Mouse (Mus musculus) c-Kit-positive CD71-positive TER-119-positive erythroid progenitor cells, embryonic 14.5 days (primary cell): ENCODE results near the gene Ssh2.
"Not testable (repeated sequence)": the region's sequence is repeated elsewhere in the genome, so short reads cannot be mapped to it uniquely, and the experiment has no call there.

Source experiments
- DNase-seq: peaks from one replicate; pipeline ENCODE4 v3.0.0-alpha.2; 2013; ENCODE audit warnings: low spot score

Ssh2 gene

DNA sequence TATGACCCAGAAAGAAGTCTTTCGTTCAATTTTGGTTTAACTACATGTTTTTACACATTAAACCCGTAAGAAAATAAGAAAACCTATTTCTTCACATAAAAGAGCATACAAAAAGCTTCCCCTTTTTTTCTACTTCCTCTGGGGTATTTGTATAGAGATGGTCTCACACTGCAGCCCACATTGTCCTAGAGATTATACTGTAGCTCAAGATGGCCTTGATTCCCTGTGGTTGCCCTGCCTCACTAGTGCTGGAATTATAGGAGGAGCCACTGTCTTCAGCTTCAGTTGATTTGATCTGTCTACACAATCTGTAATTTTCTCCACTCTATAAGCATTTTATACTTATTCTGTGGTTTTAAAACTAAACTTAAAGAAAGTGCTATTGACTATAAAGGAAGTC lies 15.4 kb downstream of the Ssh2 start:
- DNase-seq: no peak

DNA sequence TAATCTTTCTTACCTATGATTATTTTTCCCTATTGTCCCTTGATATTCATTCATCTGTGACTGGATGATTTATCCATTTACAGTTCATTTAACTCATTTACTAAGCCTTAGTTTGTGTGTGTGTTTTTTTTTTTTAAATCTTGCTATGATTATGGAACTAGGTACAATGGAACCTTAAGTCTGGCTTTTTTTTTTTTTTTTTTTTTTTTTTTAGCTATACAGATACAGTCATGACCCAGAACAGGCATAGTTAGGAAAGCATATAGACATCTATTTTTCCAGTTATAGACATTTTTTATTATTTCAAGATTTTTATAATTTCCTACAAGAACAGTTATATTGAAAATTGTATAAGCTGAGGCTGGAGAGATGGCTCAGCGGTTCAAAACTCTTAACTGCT lies 19.2 kb downstream of the Ssh2 start:
- no peak for DNase-seq

DNA sequence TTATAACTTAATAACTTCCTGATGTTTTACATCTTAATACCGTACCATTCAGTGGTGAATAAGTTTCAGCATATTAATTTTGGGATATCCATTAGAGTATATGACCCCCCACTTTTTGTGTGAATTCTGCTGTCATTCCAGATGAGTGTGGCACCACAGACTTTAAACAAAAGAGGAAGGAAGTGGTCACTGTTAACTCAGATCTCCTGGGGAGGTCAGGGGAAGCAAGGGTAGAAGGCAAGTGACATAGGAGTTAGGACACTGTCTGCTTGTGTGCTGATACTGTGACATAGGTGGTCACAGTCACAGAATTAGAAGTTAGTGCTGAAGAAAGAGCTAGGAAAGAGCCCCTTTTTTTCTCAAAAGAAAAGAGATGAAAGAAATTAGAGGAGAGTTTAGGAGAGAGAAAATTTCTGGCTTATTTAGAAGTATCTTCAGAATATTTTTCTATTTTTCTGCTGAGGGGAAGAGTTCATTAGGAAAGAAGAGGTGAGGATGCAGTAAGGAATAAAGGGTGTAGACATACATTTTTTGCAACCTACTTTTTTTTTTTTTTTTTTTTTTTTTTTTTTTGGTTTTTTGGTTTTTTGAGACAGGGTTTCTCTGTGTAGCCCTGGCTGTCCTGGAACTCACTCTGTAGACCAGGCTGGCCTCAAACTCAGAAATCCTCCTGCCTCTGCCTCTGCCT lies 23.7 kb downstream of the Ssh2 start:
- no peak for DNase-seq

DNA sequence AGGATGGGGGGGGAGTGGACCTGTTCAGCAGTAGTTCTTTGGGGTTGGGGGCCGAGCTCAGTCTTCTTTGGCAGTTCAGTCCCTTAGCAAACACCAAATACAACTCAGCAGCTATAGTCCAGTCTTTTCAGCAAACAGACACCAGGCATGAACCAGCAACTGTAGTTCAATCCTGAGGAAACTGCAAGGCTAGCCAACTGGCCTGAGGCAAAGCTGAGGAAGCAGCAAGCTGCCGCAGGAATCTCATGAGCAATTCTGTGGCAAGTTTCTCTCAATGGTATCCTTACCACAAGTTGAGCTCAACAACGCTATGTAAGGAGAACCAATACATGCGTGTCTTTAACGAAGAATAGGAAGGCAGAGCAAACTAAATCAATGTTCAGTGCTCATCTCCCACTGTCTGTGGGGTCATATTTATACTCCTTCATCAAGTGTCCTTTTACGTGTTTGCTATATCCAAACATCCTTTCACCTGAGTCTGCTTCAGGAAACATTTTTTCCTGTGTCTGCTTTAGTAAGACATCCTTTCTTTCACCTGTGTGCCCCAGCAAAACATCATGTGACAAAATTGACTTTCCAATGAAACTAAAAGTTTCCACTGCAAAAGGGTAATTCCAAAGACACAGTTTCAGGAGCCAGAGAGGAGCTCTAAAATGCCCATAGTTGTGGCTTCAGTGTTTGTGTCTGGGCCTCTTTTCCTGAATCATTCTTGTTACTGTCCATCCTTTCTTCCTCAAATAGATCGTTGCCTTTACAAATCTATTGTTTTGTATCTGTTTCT lies 24.6 kb downstream of the Ssh2 start:
- DNase-seq: no peak

DNA sequence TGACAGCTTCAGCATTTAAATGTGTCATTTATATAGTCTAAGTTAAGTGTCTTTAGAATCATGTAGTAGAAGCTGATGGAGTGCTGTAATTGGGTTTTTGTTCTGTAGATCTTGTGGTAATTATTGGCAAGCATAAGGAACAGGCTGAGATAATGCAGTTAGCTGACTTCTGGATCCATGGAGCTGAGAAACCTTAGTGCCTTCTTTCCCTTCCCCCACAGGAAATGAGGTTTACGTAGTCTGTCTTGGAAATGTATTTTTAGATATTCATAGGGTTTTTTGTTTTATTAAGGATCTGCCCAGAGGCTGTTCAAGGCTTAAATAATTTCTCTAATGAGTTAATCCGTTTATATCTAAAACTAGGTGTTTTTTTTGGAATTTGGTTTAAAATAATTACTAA lies 26.8 kb downstream of the Ssh2 start:
- no peak for DNase-seq

DNA sequence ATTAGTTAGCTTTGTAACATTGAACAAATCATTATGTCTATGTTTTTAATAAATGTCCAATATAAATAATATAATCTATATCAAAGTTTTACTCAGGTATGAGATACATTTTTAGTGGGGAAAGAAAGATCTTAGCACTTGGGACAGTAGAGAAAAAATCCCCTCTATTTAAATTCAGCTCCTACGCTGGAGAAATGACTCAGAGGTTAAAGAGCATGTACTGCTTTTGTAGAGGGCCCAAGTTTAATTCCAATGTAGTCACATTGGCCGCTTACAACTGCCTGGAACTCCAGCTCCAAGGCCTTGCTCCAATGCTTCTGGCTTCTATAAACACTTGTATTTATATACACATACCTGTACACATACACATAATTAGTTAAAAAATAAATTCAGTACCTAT lies 36.7 kb downstream of the Ssh2 start:
- DNase-seq: no peak

DNA sequence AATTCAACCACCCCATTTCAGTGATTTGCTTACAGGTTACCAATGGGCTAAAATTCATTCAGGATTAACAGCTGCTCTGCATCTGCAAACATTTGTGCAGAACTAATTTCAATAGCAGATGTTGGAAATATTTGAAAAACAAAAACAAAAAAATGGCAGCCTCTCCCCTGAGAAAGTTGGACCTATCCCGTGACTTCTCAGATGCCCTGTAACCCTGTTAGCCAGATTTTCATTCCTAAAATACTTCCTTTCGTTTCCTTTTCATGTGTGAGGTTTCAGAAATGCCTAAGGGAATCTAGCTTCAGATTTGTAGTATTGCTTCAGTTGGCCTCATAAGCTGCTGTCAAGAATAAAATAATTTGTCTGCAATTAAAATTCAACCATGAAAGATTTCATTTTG lies 43.4 kb downstream of the Ssh2 start:
- no peak for DNase-seq

DNA sequence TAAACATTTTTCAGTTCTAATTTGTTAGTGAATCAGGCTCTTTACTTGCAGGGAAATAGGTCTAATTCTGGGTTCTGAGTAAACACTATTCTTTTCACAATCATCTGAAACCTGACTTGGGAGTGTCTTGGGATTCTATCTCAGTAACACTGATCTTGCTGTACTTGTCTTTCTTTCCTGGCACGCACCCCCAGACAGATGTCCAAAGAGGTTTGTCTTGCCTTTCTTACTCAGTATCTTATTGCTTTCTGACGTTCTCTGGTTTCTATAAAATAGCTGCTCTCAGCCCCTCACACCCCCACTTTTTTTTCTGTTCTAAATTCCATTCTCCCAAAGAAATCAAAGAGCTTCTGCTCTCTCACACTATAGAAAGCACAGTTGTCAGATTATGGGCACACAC lies 51.3 kb downstream of the Ssh2 start:
- no peak for DNase-seq

DNA sequence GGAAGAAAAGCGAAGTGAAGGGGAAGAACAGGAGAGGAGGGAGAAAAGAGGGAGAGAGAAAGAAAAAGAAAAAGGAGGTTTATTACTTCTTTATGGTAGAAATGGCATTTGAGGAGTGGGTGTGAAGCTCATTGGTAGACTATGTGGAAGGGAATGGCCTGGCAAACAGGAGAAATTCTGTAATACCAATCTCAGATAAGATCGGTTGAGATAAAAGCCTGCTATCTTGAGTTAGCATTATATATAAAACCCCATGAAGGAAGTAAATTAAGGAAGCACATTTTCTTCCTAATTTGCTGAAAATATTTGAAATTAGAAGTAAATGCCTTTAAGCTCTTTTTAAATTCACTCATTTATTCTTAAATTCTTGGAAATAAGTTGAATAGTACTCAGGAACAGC lies 59.9 kb downstream of the Ssh2 start:
- DNase-seq: no peak

DNA sequence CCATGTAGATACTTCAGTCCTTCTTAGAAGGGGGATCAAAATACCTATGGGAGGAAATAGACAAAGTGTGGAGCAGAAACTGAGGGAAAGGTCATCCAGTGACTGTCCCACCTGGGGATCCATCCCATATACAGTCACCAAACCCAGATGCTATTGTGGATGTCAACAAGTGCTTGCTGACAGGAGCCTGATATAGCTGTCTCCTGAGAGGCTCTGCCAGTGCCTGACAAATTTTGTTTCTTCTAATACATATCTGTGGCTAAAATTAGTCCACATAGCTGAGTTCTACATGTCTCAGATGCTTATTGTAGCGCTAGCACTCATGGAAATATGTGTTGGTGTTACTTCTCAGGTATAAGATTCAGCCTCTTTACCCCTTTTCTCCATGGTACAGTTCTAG lies 62.5 kb downstream of the Ssh2 start:
- not testable (repeated sequence) for DNase-seq

DNA sequence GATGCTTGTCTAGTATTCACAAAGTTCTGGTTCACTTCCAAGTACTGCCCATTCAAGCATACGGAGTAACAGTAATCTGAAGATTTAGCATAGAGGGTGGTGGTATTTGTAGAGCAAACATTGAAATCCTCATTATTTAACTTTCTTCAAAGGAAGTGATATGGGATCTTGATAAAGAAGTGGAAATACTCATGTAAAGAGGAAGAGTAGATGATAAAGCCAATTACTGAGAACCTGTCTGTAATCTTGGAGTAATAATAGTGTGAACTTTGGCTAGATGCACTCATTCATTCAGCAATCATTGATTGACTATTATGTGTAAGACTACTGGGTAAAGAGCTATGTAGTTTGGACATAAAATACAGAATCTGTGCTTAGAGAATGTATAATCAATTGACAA lies 64.1 kb downstream of the Ssh2 start:
- no peak for DNase-seq

DNA sequence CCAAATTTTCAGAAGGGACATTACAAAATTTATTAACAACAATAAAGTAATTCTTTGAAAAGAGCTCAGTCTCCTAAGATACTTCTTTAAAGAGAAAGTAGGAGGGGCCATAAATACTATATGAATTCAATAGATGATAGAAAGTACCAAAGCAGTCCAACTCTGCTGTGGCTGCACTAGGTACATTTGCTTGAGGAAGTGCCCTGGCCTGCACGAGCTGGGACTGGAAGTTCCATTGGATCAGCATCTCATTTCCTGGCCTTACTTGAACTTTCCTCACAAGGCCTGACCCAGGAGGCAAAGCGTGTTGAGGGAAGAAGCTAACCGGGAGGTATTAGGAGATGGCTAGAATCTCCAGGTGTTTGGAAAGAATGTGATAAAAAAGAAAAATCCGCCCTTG lies 75.4 kb downstream of the Ssh2 start:
- no peak for DNase-seq

DNA sequence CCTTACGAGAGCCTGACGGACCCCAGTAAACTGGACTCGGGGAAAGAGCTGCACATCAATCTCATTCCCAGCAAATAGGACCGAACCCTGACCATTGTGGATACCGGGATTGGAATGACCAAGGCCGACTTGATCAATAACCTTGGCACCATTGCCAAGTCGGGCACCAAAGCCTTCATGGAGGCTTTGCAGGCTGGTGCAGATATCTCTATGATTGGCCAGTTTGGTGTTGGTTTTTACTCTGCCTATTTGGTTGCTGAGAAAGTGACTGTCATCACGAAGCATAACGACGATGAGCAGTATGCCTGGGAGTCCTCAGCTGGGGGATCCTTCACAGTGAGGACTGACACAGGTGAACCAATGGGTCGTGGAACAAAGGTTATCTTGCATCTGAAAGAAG lies 77.6 kb downstream of the Ssh2 start:
- not testable (repeated sequence) for DNase-seq

DNA sequence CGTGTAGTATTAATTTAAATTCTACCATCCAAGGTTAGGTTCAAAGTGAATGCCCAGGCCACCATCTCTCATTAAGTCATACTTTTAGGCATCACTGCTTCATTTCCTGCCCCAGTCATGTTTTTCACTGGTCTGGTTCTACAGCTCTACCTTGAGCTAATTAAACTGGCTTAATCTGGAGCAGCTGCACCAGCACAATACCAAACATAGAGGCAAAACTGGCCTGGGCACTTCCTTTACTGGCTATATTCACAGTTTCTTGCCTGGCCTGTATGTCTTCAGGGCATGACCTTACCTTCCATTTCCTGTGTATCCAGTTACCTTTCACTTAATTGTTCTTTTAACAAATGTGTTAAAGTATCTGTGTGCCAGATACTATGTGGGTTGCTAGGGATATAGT lies 81.2 kb downstream of the Ssh2 start:
- no peak for DNase-seq

DNA sequence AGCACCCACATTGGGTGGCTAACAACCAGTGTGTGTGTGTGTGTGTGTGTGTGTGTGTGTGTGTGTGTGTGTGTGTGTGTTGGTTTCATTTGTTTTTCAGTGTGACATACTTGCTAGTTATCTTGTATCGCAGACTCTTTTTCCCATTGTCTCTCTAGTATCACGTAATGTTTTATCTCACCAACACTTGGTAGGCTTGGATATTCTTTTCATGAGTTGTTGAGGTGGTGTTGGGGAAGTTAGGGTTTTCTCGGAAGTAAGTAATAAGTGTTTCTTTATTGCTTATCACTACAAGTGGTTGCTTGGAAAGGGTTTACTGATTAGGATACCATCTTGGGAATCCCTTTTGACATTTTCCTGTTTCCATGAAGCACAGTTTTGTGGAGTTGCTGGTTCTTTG lies 91.1 kb downstream of the Ssh2 start:
- no peak for DNase-seq

DNA sequence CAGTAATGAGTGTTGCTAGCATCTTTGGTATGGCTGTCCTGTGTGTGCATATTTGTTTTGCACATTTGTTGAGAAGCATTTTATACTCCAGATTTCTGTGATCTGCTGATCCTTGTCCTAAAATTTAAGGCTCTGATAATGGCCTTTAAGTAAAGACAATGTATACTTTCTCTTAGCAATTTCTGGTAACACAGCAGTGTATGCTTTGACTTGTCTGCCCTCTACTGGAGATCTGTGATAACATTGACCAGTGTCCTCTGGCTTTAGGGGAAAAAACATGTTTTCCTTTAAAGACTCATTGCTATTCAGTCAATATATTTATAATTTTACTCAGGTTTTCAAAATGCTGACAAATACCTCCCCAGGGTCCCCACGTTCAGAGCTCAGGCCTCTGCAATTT lies 92.4 kb downstream of the Ssh2 start:
- peak; percentile 45 for DNase-seq

DNA sequence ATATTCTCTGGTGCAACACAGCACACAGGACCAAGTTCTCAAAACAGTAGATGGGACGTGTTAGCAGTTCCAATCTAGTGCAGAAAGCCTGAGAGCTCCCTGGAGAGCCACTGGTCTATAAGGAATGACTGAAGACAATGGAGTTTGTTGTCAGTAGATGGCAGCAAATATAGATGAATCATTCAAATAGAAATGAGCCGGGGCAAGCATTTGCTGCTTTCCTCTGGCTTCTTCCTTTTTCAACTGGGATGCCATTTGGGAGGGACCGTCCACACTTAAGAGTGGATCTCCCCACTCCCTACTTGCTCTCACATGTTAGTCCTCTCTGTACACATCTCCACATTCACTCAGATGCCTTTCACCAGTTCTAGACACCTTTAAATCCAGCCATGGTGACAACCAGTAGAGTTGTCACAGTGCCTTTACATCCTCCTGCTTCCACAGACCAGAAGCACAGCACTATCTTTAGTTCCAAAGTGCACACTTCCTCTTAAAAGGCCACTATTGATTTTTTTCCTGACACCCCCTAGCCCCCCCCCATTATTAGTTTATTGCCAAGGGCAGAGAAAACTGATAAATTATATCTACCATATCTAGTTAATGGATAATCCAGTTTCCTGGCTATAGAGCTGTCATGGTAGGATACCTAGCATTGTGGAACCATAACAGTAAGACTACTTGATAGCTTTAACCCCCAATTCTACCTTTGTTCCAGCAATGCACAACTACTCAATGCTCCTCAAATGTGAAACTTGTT lies 101.8 kb downstream of the Ssh2 start:
- no peak for DNase-seq

DNA sequence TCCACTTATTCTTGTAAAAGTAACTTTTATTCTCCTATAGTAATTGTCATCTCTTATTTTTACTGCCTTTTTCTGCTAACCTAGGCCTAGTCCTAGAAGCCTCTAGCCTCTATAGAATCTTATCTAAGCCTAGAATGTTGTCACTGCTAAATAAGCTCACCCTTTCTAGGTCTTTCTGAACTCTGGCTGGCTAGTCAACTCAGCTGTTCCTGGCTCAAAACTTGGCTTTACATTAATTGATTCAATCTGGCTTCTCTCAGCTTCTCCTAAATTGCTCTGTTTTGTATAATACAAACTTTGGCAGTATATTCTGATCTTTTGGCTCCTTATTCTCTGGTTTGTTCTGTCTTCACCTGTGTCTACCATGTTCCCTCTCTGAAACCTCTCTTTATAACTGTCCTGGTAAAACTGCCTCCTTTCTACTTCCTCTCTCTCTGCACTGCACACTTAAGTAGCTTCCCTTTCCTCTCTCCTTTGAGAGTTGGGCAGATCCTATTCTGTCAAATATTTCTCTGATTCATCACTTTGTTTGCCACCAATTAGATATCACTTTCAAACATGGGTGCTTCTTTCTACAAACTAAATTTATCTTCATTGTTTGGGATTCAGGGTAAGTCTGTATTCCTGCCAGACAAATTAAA lies 102.5 kb downstream of the Ssh2 start:
- no peak for DNase-seq

DNA sequence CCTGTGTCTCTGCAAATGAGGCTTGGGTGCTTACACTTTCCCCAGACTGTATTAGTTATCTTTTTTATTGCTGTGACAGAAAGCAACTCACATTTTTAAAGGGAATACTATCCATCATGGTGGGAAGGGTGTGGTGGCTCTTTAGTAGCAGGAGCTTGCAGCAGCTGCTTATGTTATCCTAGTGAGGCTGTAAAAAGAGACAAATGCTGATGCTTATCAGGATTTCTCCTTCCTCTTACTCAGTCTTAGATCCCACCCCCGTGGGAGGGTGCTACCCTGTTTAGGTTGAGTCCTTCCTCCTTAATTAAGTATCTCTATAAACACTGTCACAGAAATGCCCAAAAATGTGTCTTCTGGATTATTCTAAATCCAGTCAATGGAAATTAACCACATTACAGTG lies 105.1 kb downstream of the Ssh2 start:
- DNase-seq: no peak

DNA sequence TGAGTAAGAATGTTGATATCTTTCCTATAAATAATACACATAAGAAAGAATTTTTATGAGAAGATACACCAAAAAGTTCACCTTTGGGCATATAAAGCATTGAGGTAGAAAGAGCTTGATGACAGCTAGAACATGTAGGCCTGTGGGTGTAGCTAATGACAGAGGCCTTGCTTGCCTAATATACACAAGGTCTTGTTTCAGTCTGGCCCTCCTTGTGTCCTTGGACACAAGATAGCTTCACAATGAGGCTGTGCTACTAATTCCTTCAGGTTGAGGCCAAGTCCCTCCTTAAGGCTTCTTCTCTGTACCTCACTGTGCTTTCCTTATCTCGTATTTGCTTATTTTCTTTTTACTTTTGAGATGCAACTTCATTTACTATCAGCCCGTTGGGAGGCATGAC lies 114.4 kb downstream of the Ssh2 start:
- no peak for DNase-seq

DNA sequence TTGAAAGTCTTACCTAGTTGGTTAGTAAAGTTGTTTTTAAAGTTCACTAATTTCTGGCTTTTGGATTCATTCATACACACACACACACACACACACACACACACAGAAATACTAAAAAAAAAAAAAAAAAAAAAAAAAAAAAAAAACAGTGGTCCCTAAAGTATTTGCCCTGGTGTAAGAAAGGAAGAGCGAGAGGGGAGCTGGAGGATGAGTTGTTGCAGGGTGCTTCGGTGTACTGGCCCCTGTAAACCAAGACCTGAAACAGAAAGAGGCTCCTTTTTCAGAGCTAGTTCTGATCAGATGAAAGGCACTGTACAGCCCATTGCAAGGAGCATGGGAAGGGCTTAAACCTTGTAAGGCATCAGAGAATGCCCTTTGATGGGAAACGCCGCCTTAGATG lies 131.2 kb downstream of the Ssh2 start:
- DNase-seq: no peak

DNA sequence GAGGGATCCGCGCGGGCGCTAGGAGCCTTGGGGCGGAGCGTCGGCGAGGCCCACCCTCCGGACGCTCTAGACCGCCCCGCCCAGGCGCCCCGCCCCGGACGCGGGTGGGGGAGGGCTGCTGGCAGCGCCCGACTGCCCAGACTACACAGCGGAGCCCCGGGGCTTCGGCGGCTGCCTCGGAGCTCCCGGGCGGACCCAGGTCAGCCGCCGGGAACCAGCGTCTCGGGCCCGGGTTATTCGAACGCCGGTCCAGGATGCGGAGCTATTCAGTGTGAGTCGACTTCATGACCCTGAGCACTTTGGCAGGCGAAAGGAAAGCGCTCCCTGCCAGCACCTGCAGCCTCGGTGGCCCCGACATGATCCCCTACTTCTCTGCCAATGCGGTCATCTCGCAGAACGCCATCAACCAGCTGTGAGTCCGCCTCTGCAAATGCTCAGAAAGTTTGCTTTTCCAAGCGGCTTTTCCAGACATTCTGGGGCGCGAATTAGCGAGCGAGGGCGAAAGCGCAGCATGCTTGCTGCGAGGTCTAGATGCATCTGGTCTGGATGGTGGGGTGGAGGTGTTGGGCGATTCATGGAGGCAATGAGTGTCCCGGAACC lies 132.2 kb downstream of the Ssh2 start:
- peak; percentile 80 for DNase-seq
